Mouse (Mus musculus) liver, embryonic 14.5 days (tissue): ENCODE data around the gene Scap.

ENCODE experiments used
- CTCF ChIP-seq: IDR thresholded peaks from 2 replicates; pipeline ENCODE4 v1.5.1; 2016; ENCODE audit warnings: antibody characterized with exemption, low read depth, control low read depth
- EP300 ChIP-seq: IDR thresholded peaks from 2 replicates; pipeline ENCODE4 v1.6.1; 2016; ENCODE audit warnings: antibody characterized with exemption, low read depth

DNA sequence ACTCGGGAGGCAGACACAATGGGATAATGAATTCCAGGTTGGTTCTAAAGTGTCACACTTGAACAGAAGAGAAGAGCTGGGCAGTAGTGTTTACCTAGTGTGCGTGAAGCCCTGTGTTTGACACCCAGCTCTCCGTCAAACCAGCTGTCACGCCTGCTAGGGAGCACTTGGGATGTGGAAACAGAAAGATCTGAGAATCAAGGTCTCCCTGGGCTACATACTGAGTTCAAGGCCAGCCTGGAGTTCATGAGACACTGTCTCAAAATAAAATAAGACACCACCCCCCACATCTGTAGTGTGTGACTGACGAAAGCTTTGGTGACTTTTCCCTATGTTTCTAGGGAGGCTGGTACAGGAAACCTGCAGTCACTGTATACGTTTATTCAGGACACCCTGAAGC lies 17.7 kb upstream of the Scap start:
- TF ChIP-seq CTCF = no peak
- TF ChIP-seq EP300 = no peak
